Mouse (Mus musculus) forebrain, embryonic 14.5 days (tissue): Measurements from ENCODE around the gene Lsm3. TPM values are rescaled to one million over a fixed set of nuclear protein-coding genes. Genes with fewer than 3 reads are reported as not detected.

Experiments
- ATAC-seq: fragments of 200-750 bp; cut with Nextera tagmentation; 2 replicates; pipeline ENCODE4 v1.8.0; 2017; ENCODE audit warnings: mild to moderate bottlenecking, moderate library complexity
- DNase-seq: peaks from one replicate; pipeline ENCODE4 v3.0.0-alpha.2; 2015; ENCODE audit warnings: low spot score
- H3K27ac ChIP-seq: fragments of 300-500 bp; sonication (generic); 2 replicates; pipeline ENCODE4 v1.5.1; 2014; ENCODE audit warnings: low read depth, mild to moderate bottlenecking, control low read depth, low read length, moderate library complexity
- H3K27me3 ChIP-seq: fragments of 300-500 bp; sonication (generic); replicated peaks from 2 replicates; pipeline ENCODE4 v1.6.1; 2014; ENCODE audit warnings: low read length, control low read depth, mixed read lengths; ENCODE audit not compliant: control insufficient read depth, insufficient read depth
- H3K36me3 ChIP-seq: fragments of 300-500 bp; sonication (generic); 2 replicates; pipeline ENCODE4 v1.6.1; 2014; ENCODE audit warnings: low read length, control low read depth; ENCODE audit not compliant: control insufficient read depth, insufficient read depth
- H3K4me1 ChIP-seq: fragments of 300-500 bp; sonication (generic); 2 replicates; pipeline ENCODE4 v1.6.1; 2014; ENCODE audit warnings: antibody characterized with exemption, low read length, control low read depth; ENCODE audit not compliant: control insufficient read depth, insufficient read depth
- H3K4me2 ChIP-seq: fragments of 300-500 bp; sonication (generic); 2 replicates; pipeline ENCODE4 v1.6.1; 2014; ENCODE audit warnings: mild to moderate bottlenecking, control low read depth, low read length
- H3K4me3 ChIP-seq: fragments of 300-500 bp; sonication (generic); 2 replicates; pipeline ENCODE4 v1.5.1; 2014; ENCODE audit warnings: low read depth, low read length, control low read depth
- H3K9ac ChIP-seq: fragments of 300-500 bp; sonication (generic); 2 replicates; pipeline ENCODE4 v1.6.1; 2014; ENCODE audit warnings: mild to moderate bottlenecking, low read length, control low read depth, moderate library complexity
- H3K9me3 ChIP-seq: fragments of 300-500 bp; sonication (generic); replicated peaks from 2 replicates; pipeline ENCODE4 v1.6.1; 2016; ENCODE audit warnings: low read length, control low read depth, mixed read lengths; ENCODE audit not compliant: control insufficient read depth
- WGBS: fragments of 180-500 bp; shearing (Covaris S2); extraction: QIAGEN DNeasy Blood & Tissue Kit; methylation state at CpG from one replicate; pipeline ENCODE4 v1.1.7; 2014; 5-methylcytosine and 5-hydroxymethylcytosine counted together
- polyA plus RNA-seq: library from polyadenylated mRNA; unstranded; fragments of >200 nt; fragmentation: Nextera tagmentation; extraction: Ambion mirVana; gene quantifications from 2 replicates; pipeline ENCODE4 v1.2.1, GENCODE M21; 2014

Lsm3 gene
- polyA plus RNA-seq, 1 experiment from 2014 or later: 264 TPM

- 47% methylated on average over 3 of the region's 3 CpGs for WGBS
- no peaks in the 10 kb centered on the region for H3K27me3 ChIP-seq
Observed at GRCm38 (mm10) chr6:91535231-91535630, 19.5 kb downstream of the Lsm3 start.

GRCm38 (mm10) chr6:91536047-91536765 is 20.5 kb downstream of the Lsm3 start:
- no peaks in the 10 kb centered on the region for H3K27me3 ChIP-seq
- no peaks in the 10 kb centered on the region for H3K4me1 ChIP-seq
- H3K36me3 ChIP-seq: no peaks in the 10 kb centered on the region
- no peak for ATAC-seq
- H3K9ac ChIP-seq: no peak overlapping the region
- no peak overlapping the region for H3K4me3 ChIP-seq
- no peak for DNase-seq
- no peak overlapping the region for H3K27ac ChIP-seq
- H3K9me3 ChIP-seq: no peaks in the 10 kb centered on the region
- no peak overlapping the region for H3K4me2 ChIP-seq
- WGBS: 89% methylated on average over 11 of the region's 11 CpGs

More at GRCm38 (mm10) chr6:91535231-91535630, 19.5 kb downstream of the Lsm3 start:
- Histone ChIP-seq H3K36me3 (no peaks in the 10 kb centered on the region), H3K4me1 (no peaks in the 10 kb centered on the region), H3K9me3 (no peaks in the 10 kb centered on the region), H3K4me3 (no peak overlapping the region), H3K4me2 (no peak overlapping the region), H3K27ac (no peak overlapping the region), H3K9ac (no peak overlapping the region)
- no peak for DNase-seq
- no peak for ATAC-seq

GRCm38 (mm10) chr6:91541276-91541675 is 25.5 kb downstream of the Lsm3 start:
- DNase-seq: no peak
- Histone ChIP-seq H3K27me3 (no peaks in the 10 kb centered on the region), H3K27ac (no peak overlapping the region), H3K4me2 (no peak overlapping the region), H3K9me3 (no peaks in the 10 kb centered on the region), H3K36me3 (no peaks in the 10 kb centered on the region), H3K4me1 (no peaks in the 10 kb centered on the region), H3K9ac (no peak overlapping the region), H3K4me3 (no peak overlapping the region)
- no peak for ATAC-seq
- WGBS: 58% methylated on average over 3 of the region's 3 CpGs

- H3K9me3 ChIP-seq: no peaks in the 10 kb centered on the region
- no peak overlapping the region for H3K9ac ChIP-seq
- no peak overlapping the region for H3K27ac ChIP-seq
- H3K36me3 ChIP-seq: no peaks in the 10 kb centered on the region
- no peaks in the 10 kb centered on the region for H3K27me3 ChIP-seq
- H3K4me2 ChIP-seq: no peak overlapping the region
- no peak for DNase-seq
- ATAC-seq: no peak
- no peak overlapping the region for H3K4me3 ChIP-seq
- WGBS: 88% methylated on average over 5 of the region's 5 CpGs
- no peaks in the 10 kb centered on the region for H3K4me1 ChIP-seq
Observed at GRCm38 (mm10) chr6:91543056-91543455, 27.3 kb downstream of the Lsm3 start.

- Histone ChIP-seq H3K9me3 (no peaks in the 10 kb centered on the region), H3K4me3 (no peak overlapping the region), H3K9ac (no peak overlapping the region), H3K27ac (no peak overlapping the region), H3K4me1 (no peaks in the 10 kb centered on the region), H3K36me3 (no peaks in the 10 kb centered on the region), H3K27me3 (no peaks in the 10 kb centered on the region), H3K4me2 (no peak overlapping the region)
- no peak for DNase-seq
- no peak for ATAC-seq
- WGBS: 84% methylated on average over 9 of the region's 9 CpGs
Observed at GRCm38 (mm10) chr6:91546241-91546884, 30.6 kb downstream of the Lsm3 start.

GRCm38 (mm10) chr6:91547313-91547712 is 31.6 kb downstream of the Lsm3 start:
- Histone ChIP-seq H3K4me2 (no peak overlapping the region), H3K27me3 (no peaks in the 10 kb centered on the region), H3K4me1 (no peaks in the 10 kb centered on the region), H3K9me3 (no peaks in the 10 kb centered on the region), H3K4me3 (no peak overlapping the region), H3K36me3 (no peaks in the 10 kb centered on the region), H3K9ac (no peak overlapping the region), H3K27ac (no peak overlapping the region)
- 47% methylated on average over 1 of the region's 1 CpGs for WGBS
- no peak for DNase-seq
- no peak for ATAC-seq

- no peaks in the 10 kb centered on the region for H3K9me3 ChIP-seq
- no peaks in the 10 kb centered on the region for H3K27me3 ChIP-seq
- no peaks in the 10 kb centered on the region for H3K4me1 ChIP-seq
- WGBS: 79% methylated on average over 5 of the region's 5 CpGs
- ATAC-seq: no peak
- no peak overlapping the region for H3K9ac ChIP-seq
- no peak for DNase-seq
- H3K36me3 ChIP-seq: no peaks in the 10 kb centered on the region
- H3K4me3 ChIP-seq: no peak overlapping the region
- no peak overlapping the region for H3K4me2 ChIP-seq
- H3K27ac ChIP-seq: no peak overlapping the region
Observed at GRCm38 (mm10) chr6:91549621-91550020, 33.9 kb downstream of the Lsm3 start.

GRCm38 (mm10) chr6:91551671-91552070 is 35.9 kb downstream of the Lsm3 start:
- no peak overlapping the region for H3K4me2 ChIP-seq
- H3K4me1 ChIP-seq: no peaks in the 10 kb centered on the region
- DNase-seq: no peak
- no peak for ATAC-seq
- no peak overlapping the region for H3K4me3 ChIP-seq
- 99% methylated on average over 3 of the region's 3 CpGs for WGBS
- H3K9ac ChIP-seq: no peak overlapping the region
- H3K9me3 ChIP-seq: no peaks in the 10 kb centered on the region
- H3K27ac ChIP-seq: no peak overlapping the region
- H3K36me3 ChIP-seq: no peaks in the 10 kb centered on the region
- H3K27me3 ChIP-seq: no peaks in the 10 kb centered on the region

GRCm38 (mm10) chr6:91552693-91553092 is 37.0 kb downstream of the Lsm3 start:
- no peaks in the 10 kb centered on the region for H3K9me3 ChIP-seq
- no peak for DNase-seq
- no peak overlapping the region for H3K9ac ChIP-seq
- H3K4me1 ChIP-seq: no peaks in the 10 kb centered on the region
- H3K36me3 ChIP-seq: no peaks in the 10 kb centered on the region
- no peak overlapping the region for H3K4me2 ChIP-seq
- 69% methylated on average over 3 of the region's 3 CpGs for WGBS
- H3K27ac ChIP-seq: no peak overlapping the region
- H3K4me3 ChIP-seq: no peak overlapping the region
- ATAC-seq: no peak
- no peaks in the 10 kb centered on the region for H3K27me3 ChIP-seq
